Mouse (Mus musculus) neural tube, embryonic 14.5 days (tissue): ENCODE data around the gene Gramd1b. TPM values are rescaled to one million over a fixed set of nuclear protein-coding genes. Genes with fewer than 3 reads are reported as not detected.

Source experiments
- ATAC-seq: fragments of 200-750 bp; cut with Nextera tagmentation; 2 replicates; pipeline ENCODE4 v1.8.0; 2017; ENCODE audit warnings: low read depth, mild to moderate bottlenecking, moderate TSS enrichment, moderate library complexity
- H3K27ac ChIP-seq: fragments of 300-500 bp; sonication (generic); 2 replicates; pipeline ENCODE4 v1.5.1; 2014; ENCODE audit warnings: low read depth, mild to moderate bottlenecking, control low read depth, low read length, moderate library complexity, mixed read lengths
- H3K27me3 ChIP-seq: fragments of 300-500 bp; sonication (generic); 2 replicates; pipeline ENCODE4 v1.6.1; 2014; ENCODE audit warnings: low read length; ENCODE audit not compliant: control insufficient read depth, insufficient read depth
- H3K36me3 ChIP-seq: fragments of 300-500 bp; sonication (generic); 2 replicates; pipeline ENCODE4 v1.6.1; 2014; ENCODE audit warnings: low read length, mixed read lengths; ENCODE audit not compliant: control insufficient read depth, insufficient read depth
- H3K4me1 ChIP-seq: fragments of 300-500 bp; sonication (generic); 2 replicates; pipeline ENCODE4 v1.6.1; 2014; ENCODE audit warnings: low read length; ENCODE audit not compliant: control insufficient read depth, insufficient read depth
- H3K4me2 ChIP-seq: fragments of 300-500 bp; sonication (generic); 2 replicates; pipeline ENCODE4 v1.6.1; 2014; ENCODE audit warnings: mild to moderate bottlenecking, low read depth, low read length, control low read depth
- H3K4me3 ChIP-seq: fragments of 300-500 bp; sonication (generic); 2 replicates; pipeline ENCODE4 v1.5.1; 2014; ENCODE audit warnings: low read depth, low read length, control low read depth, mixed read lengths
- H3K9ac ChIP-seq: fragments of 300-500 bp; sonication (generic); replicated peaks from 2 replicates; pipeline ENCODE4 v1.6.1; 2014; ENCODE audit warnings: low read depth, mild to moderate bottlenecking, control low read depth, low read length, mixed read lengths
- H3K9me3 ChIP-seq: fragments of 300-500 bp; sonication (generic); 2 replicates; pipeline ENCODE4 v1.6.1; 2016; ENCODE audit warnings: low read length; ENCODE audit not compliant: control insufficient read depth
- WGBS: fragments of 180-500 bp; shearing (Covaris S2); extraction: QIAGEN DNeasy Blood & Tissue Kit; methylation state at CpG from one replicate; pipeline ENCODE4 v1.1.7; 2014; 5-methylcytosine and 5-hydroxymethylcytosine counted together
- polyA plus RNA-seq: library from polyadenylated mRNA; unstranded; fragments of >200 nt; fragmentation: Nextera tagmentation; extraction: Ambion mirVana; gene quantifications from 2 replicates; pipeline ENCODE4 v1.2.1, GENCODE M21; 2014

Gene Gramd1b
- polyA plus RNA-seq, 1 experiment from 2014 or later: 13.9 TPM

- Histone ChIP-seq H3K4me3 (no peak overlapping the region), H3K4me2 (no peak overlapping the region), H3K27ac (no peak overlapping the region), H3K36me3 (no peaks in the 10 kb centered on the region), H3K27me3 (no peaks in the 10 kb centered on the region), H3K9me3 (no peaks in the 10 kb centered on the region), H3K4me1 (no peaks in the 10 kb centered on the region), H3K9ac (no peak overlapping the region)
- no peak for ATAC-seq
- 88% methylated on average over 4 of the region's 4 CpGs for WGBS
Measured at GRCm38 (mm10) chr9:40447265-40447664, 83.9 kb downstream of the Gramd1b start.

- no peak overlapping the region for H3K4me2 ChIP-seq
- no peaks in the 10 kb centered on the region for H3K9me3 ChIP-seq
- no peak overlapping the region for H3K27ac ChIP-seq
- no peaks in the 10 kb centered on the region for H3K4me1 ChIP-seq
- no peak overlapping the region for H3K4me3 ChIP-seq
- H3K9ac ChIP-seq: no peak overlapping the region
- H3K36me3 ChIP-seq: no peaks in the 10 kb centered on the region
- H3K27me3 ChIP-seq: no peaks in the 10 kb centered on the region
- WGBS: 85% methylated on average over 6 of the region's 6 CpGs
- no peak for ATAC-seq
Measured at GRCm38 (mm10) chr9:40444961-40445360, 86.2 kb downstream of the Gramd1b start.

- no peak overlapping the region for H3K4me3 ChIP-seq
- H3K9me3 ChIP-seq: no peaks in the 10 kb centered on the region
- no peaks in the 10 kb centered on the region for H3K4me1 ChIP-seq
- no peaks in the 10 kb centered on the region for H3K36me3 ChIP-seq
- H3K27ac ChIP-seq: no peak overlapping the region
- no peak for ATAC-seq
- H3K9ac ChIP-seq: no peak overlapping the region
- no peaks in the 10 kb centered on the region for H3K27me3 ChIP-seq
- no peak overlapping the region for H3K4me2 ChIP-seq
- WGBS: 34% methylated on average over 5 of the region's 5 CpGs
Measured at GRCm38 (mm10) chr9:40442784-40443183, 88.4 kb downstream of the Gramd1b start.

GRCm38 (mm10) chr9:40439973-40440687 lies 91.1 kb downstream of the Gramd1b start:
- Histone ChIP-seq H3K27me3 (no peaks in the 10 kb centered on the region), H3K36me3 (no peaks in the 10 kb centered on the region), H3K27ac (no peak overlapping the region), H3K9me3 (no peaks in the 10 kb centered on the region), H3K4me3 (no peak overlapping the region), H3K4me1 (no peaks in the 10 kb centered on the region), H3K4me2 (no peak overlapping the region), H3K9ac (no peak overlapping the region)
- ATAC-seq: no peak
- WGBS: 87% methylated on average over 8 of the region's 8 CpGs

GRCm38 (mm10) chr9:40438731-40439526 lies 92.3 kb downstream of the Gramd1b start:
- Histone ChIP-seq H3K9me3 (no peaks in the 10 kb centered on the region), H3K4me1 (no peaks in the 10 kb centered on the region), H3K27me3 (no peaks in the 10 kb centered on the region), H3K27ac (no peak overlapping the region), H3K9ac (no peak overlapping the region), H3K4me2 (no peak overlapping the region), H3K36me3 (no peaks in the 10 kb centered on the region), H3K4me3 (no peak overlapping the region)
- peak; percentile 24; the same call in 1 of the 2 replicates for ATAC-seq
- 46% methylated on average over 12 of the region's 12 CpGs for WGBS

GRCm38 (mm10) chr9:40437891-40438290 lies 93.3 kb downstream of the Gramd1b start:
- Histone ChIP-seq H3K27me3 (no peaks in the 10 kb centered on the region), H3K9me3 (no peaks in the 10 kb centered on the region), H3K4me3 (no peak overlapping the region), H3K4me2 (no peak overlapping the region), H3K36me3 (no peaks in the 10 kb centered on the region), H3K4me1 (no peaks in the 10 kb centered on the region), H3K27ac (no peak overlapping the region), H3K9ac (no peak overlapping the region)
- 87% methylated on average over 7 of the region's 7 CpGs for WGBS
- no peak for ATAC-seq

GRCm38 (mm10) chr9:40433286-40433685 lies 97.9 kb downstream of the Gramd1b start:
- no peak overlapping the region for H3K4me3 ChIP-seq
- no peaks in the 10 kb centered on the region for H3K4me1 ChIP-seq
- no peaks in the 10 kb centered on the region for H3K27me3 ChIP-seq
- H3K27ac ChIP-seq: no peak overlapping the region
- no peak overlapping the region for H3K4me2 ChIP-seq
- WGBS: 87% methylated on average over 5 of the region's 5 CpGs
- no peaks in the 10 kb centered on the region for H3K36me3 ChIP-seq
- ATAC-seq: no peak
- H3K9ac ChIP-seq: no peak overlapping the region
- no peaks in the 10 kb centered on the region for H3K9me3 ChIP-seq

- H3K4me3 ChIP-seq: no peak overlapping the region
- no peak overlapping the region for H3K4me2 ChIP-seq
- 88% methylated on average over 8 of the region's 8 CpGs for WGBS
- H3K9me3 ChIP-seq: no peaks in the 10 kb centered on the region
- no peak for ATAC-seq
- H3K36me3 ChIP-seq: no peaks in the 10 kb centered on the region
- no peak overlapping the region for H3K27ac ChIP-seq
- no peaks in the 10 kb centered on the region for H3K4me1 ChIP-seq
- H3K9ac ChIP-seq: no peak overlapping the region
- no peaks in the 10 kb centered on the region for H3K27me3 ChIP-seq
Measured at GRCm38 (mm10) chr9:40430969-40431368, 100.2 kb downstream of the Gramd1b start.

GRCm38 (mm10) chr9:40427663-40428062 lies 103.5 kb downstream of the Gramd1b start:
- H3K9me3 ChIP-seq: no peaks in the 10 kb centered on the region
- no peak overlapping the region for H3K9ac ChIP-seq
- no peaks in the 10 kb centered on the region for H3K27me3 ChIP-seq
- no peaks in the 10 kb centered on the region for H3K4me1 ChIP-seq
- H3K36me3 ChIP-seq: no peaks in the 10 kb centered on the region
- 93% methylated on average over 2 of the region's 2 CpGs for WGBS
- no peak overlapping the region for H3K4me3 ChIP-seq
- ATAC-seq: no peak
- H3K27ac ChIP-seq: no peak overlapping the region
- H3K4me2 ChIP-seq: no peak overlapping the region
